Mouse (Mus musculus) T-helper 17 cell (primary cell): Measurements from ENCODE around the gene Anxa6.

Experiments used
- in situ Hi-C, 2 experiments: fragments of 300-600 bp; cut with MboI, MseI; formaldehyde crosslinking; loops; 1 replicate in 1 of 2; 2 replicates in 1 of 2; pipeline ENCODE4 v1.15.1; 2025; ENCODE audit warnings: high pct_unique_total_duplicates in 2 of 2

Anxa6 gene

DNA sequence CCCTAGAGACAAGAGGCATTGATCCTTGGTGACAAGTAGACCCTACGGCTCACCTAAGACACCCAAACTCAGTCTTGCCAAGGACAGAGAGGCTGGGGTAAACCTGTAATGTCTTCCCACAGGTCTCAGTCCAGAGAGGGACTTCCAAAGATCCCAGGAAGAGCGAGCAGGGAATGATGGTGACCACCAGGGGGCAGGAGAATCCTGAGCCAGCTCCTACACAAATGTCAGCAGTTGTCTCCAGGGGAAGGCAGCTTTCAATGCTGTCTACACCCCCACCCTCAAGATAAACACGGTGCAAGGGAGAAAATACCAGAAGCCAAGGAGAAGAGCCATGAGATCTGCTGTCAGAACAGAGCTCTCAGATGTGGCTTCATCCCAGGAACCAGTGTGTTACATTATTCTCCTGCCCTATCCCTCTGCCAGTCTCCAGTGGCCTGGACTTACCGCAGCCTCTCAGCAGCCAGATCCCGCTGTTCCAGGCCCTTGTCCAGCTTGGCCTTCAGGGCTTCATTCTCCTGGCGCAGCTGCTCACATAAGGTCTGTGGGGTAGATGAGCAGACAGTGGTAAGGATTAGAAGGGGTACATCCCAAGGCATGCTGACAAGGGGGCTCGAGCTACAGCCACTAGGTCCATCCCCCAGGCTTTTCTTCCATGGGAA lies 102.8 kb downstream of the Anxa6 start:
- in situ Hi-C loops = loop anchor here (5.0 kb wide), 2 partner anchors 52 to 112 kb away; no protein-coding TSS in a partner anchor

DNA sequence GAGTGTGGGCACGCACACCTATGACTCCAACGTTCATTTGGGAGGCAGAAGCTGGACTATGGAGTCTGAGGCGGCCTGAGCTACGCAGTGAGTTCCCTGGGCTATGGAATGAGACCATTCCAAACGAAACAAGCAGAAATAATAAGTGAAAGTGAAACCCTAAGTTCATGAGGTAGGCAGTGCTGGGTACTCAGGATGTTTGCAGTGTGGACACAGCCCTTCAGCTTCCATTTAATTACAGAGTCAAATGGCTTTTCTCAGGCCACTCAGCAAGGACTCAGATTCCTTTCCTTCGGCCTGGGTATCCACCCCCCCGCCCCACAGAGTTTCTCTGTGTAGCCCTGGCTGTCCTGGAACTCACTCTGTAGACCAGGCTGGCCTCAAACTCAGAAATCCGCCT lies 103.5 kb downstream of the Anxa6 start:
- in situ Hi-C loops = loop anchor here (5.0 kb wide), 2 partner anchors 53 to 113 kb away; no protein-coding TSS in a partner anchor

DNA sequence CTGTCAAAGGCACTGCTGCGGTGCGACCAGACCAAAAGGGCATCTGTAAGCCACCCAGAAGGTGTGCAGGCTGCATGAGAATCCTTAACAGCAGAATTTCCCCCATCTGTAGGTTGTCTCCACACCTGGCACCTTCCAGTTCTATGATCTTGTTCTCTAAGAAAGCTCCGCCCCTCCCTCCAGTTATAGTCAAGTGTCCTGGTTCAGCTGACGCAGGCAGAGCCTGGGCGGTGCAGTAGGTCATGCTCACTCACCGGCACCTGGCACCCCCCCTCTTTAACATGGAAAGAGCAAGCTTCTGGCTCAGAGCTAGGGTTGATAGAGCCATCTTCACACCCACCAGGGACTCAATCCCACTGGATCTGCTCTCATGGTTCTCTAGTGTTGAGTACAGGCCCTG lies 104.0 kb downstream of the Anxa6 start:
- in situ Hi-C loops = no loop called here
